Mouse (Mus musculus): ENCODE measurements around the gene Nipa1. TPM values are rescaled to one million over a fixed set of nuclear protein-coding genes. Genes with fewer than 3 reads are reported as not detected.

Gene Nipa1
- polyA plus RNA-seq, 1 experiment from 2014 or later, result 32.0 TPM

- Histone ChIP-seq H3K4me3 (ENCODE audit: low read depth, low read length) (no peak overlapping the region), H3K4me1 (ENCODE audit: control insufficient read depth, insufficient read depth, low read length) (no peaks in the 10 kb centered on the region), H3K9ac (ENCODE audit: low read depth, low read length) (no peak overlapping the region), H3K36me3 (ENCODE audit: control insufficient read depth, insufficient read depth, low read length) (no peaks in the 10 kb centered on the region), H3K27ac (ENCODE audit: low read length) (no peak overlapping the region), H3K9me3 (replicated peaks; ENCODE audit: control insufficient read depth, low read length, poor library complexity, severe bottlenecking) (no peaks in the 10 kb centered on the region), H3K27me3 (ENCODE audit: control insufficient read depth, insufficient read depth, low read depth, low read length) (no peaks in the 10 kb centered on the region), H3K4me2 (ENCODE audit: low read length) (no peak overlapping the region)
- 39% methylated on average over 13 of the region's 13 CpGs for WGBS
- peak; percentile 56 for ATAC-seq
Observed at GRCm38 (mm10) chr7:55986526-55987214, 33.1 kb downstream of the Nipa1 start.

GRCm38 (mm10) chr7:55984754-55985153 is 35.0 kb downstream of the Nipa1 start:
- ATAC-seq, result no peak
- Histone ChIP-seq H3K27ac (ENCODE audit: low read length) (no peak overlapping the region), H3K27me3 (ENCODE audit: control insufficient read depth, insufficient read depth, low read depth, low read length) (no peaks in the 10 kb centered on the region), H3K4me3 (ENCODE audit: low read depth, low read length) (no peak overlapping the region), H3K4me2 (ENCODE audit: low read length) (no peak overlapping the region), H3K36me3 (ENCODE audit: control insufficient read depth, insufficient read depth, low read length) (no peaks in the 10 kb centered on the region), H3K4me1 (ENCODE audit: control insufficient read depth, insufficient read depth, low read length) (no peaks in the 10 kb centered on the region), H3K9ac (ENCODE audit: low read depth, low read length) (no peak overlapping the region), H3K9me3 (replicated peaks; ENCODE audit: control insufficient read depth, low read length, poor library complexity, severe bottlenecking) (no peaks in the 10 kb centered on the region)
- WGBS, result 57% methylated on average over 4 of the region's 4 CpGs

- Histone ChIP-seq H3K27me3 (ENCODE audit: control insufficient read depth, insufficient read depth, low read depth, low read length) (no peaks in the 10 kb centered on the region), H3K9ac (ENCODE audit: low read depth, low read length) (no peak overlapping the region), H3K36me3 (ENCODE audit: control insufficient read depth, insufficient read depth, low read length) (peaks cover 5% of the 10 kb centered on the region; the same call in 1 of the 2 replicates), H3K4me1 (ENCODE audit: control insufficient read depth, insufficient read depth, low read length) (no peaks in the 10 kb centered on the region), H3K4me2 (ENCODE audit: low read length) (no peak overlapping the region), H3K4me3 (ENCODE audit: low read depth, low read length) (no peak overlapping the region), H3K27ac (ENCODE audit: low read length) (no peak overlapping the region), H3K9me3 (replicated peaks; ENCODE audit: control insufficient read depth, low read length, poor library complexity, severe bottlenecking) (no peaks in the 10 kb centered on the region)
- 90% methylated on average over 5 of the region's 5 CpGs for WGBS
- no peak for ATAC-seq
Observed at GRCm38 (mm10) chr7:55983107-55983506, 36.6 kb downstream of the Nipa1 start.

GRCm38 (mm10) chr7:55982010-55982700 is 37.6 kb downstream of the Nipa1 start:
- 87% methylated on average over 10 of the region's 10 CpGs for WGBS
- no peaks in the 10 kb centered on the region for H3K9me3 ChIP-seq (replicated peaks; ENCODE audit: control insufficient read depth, low read length, poor library complexity, severe bottlenecking)
- peaks cover 7% of the 10 kb centered on the region; the same call in 1 of the 2 replicates for H3K36me3 ChIP-seq (ENCODE audit: control insufficient read depth, insufficient read depth, low read length)
- no peaks in the 10 kb centered on the region for H3K27me3 ChIP-seq (ENCODE audit: control insufficient read depth, insufficient read depth, low read depth, low read length)
- no peak overlapping the region for H3K4me2 ChIP-seq (ENCODE audit: low read length)
- H3K4me1 ChIP-seq (ENCODE audit: control insufficient read depth, insufficient read depth, low read length), result no peaks in the 10 kb centered on the region
- H3K4me3 ChIP-seq (ENCODE audit: low read depth, low read length), result no peak overlapping the region
- no peak overlapping the region for H3K27ac ChIP-seq (ENCODE audit: low read length)
- no peak for ATAC-seq
- H3K9ac ChIP-seq (ENCODE audit: low read depth, low read length), result no peak overlapping the region

DNA sequence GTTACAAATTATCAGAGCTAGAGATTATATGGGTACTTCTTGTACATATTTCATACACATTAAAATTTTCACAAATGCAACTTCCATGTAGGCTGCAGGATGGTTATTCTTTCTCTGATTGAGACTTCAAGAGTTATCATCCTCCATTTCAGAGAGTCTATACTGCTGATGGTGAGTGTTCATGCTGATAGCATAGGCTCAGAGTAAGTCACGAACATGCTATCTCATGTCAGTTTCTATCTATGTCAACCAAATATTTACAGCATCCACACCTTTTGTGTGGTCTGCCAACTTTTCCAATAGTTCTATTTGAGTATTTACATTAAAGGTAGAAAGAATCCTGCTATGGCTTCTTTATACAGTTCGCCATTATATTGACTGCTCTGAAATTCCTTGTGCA is 38.2 kb downstream of the Nipa1 start:
- H3K36me3 ChIP-seq (ENCODE audit: control insufficient read depth, insufficient read depth, low read length), result peaks cover 7% of the 10 kb centered on the region; the same call in 1 of the 2 replicates
- H3K9me3 ChIP-seq (replicated peaks; ENCODE audit: control insufficient read depth, low read length, poor library complexity, severe bottlenecking), result no peaks in the 10 kb centered on the region
- H3K9ac ChIP-seq (ENCODE audit: low read depth, low read length), result no peak overlapping the region
- H3K27me3 ChIP-seq (ENCODE audit: control insufficient read depth, insufficient read depth, low read depth, low read length), result no peaks in the 10 kb centered on the region
- no peak overlapping the region for H3K27ac ChIP-seq (ENCODE audit: low read length)
- WGBS, result 91% methylated on average over 2 of the region's 2 CpGs
- H3K4me3 ChIP-seq (ENCODE audit: low read depth, low read length), result no peak overlapping the region
- no peak for ATAC-seq
- H3K4me2 ChIP-seq (ENCODE audit: low read length), result no peak overlapping the region
- H3K4me1 ChIP-seq (ENCODE audit: control insufficient read depth, insufficient read depth, low read length), result no peaks in the 10 kb centered on the region

- Histone ChIP-seq H3K9ac (ENCODE audit: low read depth, low read length) (no peak overlapping the region), H3K4me2 (ENCODE audit: low read length) (no peak overlapping the region), H3K9me3 (replicated peaks; ENCODE audit: control insufficient read depth, low read length, poor library complexity, severe bottlenecking) (no peaks in the 10 kb centered on the region), H3K4me1 (ENCODE audit: control insufficient read depth, insufficient read depth, low read length) (no peaks in the 10 kb centered on the region), H3K36me3 (ENCODE audit: control insufficient read depth, insufficient read depth, low read length) (peaks cover 10% of the 10 kb centered on the region; the same call in 1 of the 2 replicates), H3K27ac (ENCODE audit: low read length) (no peak overlapping the region), H3K27me3 (ENCODE audit: control insufficient read depth, insufficient read depth, low read depth, low read length) (no peaks in the 10 kb centered on the region), H3K4me3 (ENCODE audit: low read depth, low read length) (no peak overlapping the region)
- ATAC-seq, result no peak
- 95% methylated on average over 2 of the region's 2 CpGs for WGBS
Observed at GRCm38 (mm10) chr7:55974429-55974828, 45.3 kb downstream of the Nipa1 start.

- ATAC-seq, result no peak
- H3K27me3 ChIP-seq (ENCODE audit: control insufficient read depth, insufficient read depth, low read depth, low read length), result no peaks in the 10 kb centered on the region
- no peak overlapping the region for H3K4me2 ChIP-seq (ENCODE audit: low read length)
- H3K4me1 ChIP-seq (ENCODE audit: control insufficient read depth, insufficient read depth, low read length), result no peaks in the 10 kb centered on the region
- H3K9me3 ChIP-seq (replicated peaks; ENCODE audit: control insufficient read depth, low read length, poor library complexity, severe bottlenecking), result no peaks in the 10 kb centered on the region
- H3K9ac ChIP-seq (ENCODE audit: low read depth, low read length), result no peak overlapping the region
- H3K36me3 ChIP-seq (ENCODE audit: control insufficient read depth, insufficient read depth, low read length), result 0 out of 2 replicates have a peak, but pooled peaks cover 3% of the 10 kb centered on the region
- no peak overlapping the region for H3K4me3 ChIP-seq (ENCODE audit: low read depth, low read length)
- WGBS, result 82% methylated on average over 1 of the region's 1 CpGs
- H3K27ac ChIP-seq (ENCODE audit: low read length), result no peak overlapping the region
Observed at GRCm38 (mm10) chr7:55969415-55969814, 50.3 kb downstream of the Nipa1 start.

DNA sequence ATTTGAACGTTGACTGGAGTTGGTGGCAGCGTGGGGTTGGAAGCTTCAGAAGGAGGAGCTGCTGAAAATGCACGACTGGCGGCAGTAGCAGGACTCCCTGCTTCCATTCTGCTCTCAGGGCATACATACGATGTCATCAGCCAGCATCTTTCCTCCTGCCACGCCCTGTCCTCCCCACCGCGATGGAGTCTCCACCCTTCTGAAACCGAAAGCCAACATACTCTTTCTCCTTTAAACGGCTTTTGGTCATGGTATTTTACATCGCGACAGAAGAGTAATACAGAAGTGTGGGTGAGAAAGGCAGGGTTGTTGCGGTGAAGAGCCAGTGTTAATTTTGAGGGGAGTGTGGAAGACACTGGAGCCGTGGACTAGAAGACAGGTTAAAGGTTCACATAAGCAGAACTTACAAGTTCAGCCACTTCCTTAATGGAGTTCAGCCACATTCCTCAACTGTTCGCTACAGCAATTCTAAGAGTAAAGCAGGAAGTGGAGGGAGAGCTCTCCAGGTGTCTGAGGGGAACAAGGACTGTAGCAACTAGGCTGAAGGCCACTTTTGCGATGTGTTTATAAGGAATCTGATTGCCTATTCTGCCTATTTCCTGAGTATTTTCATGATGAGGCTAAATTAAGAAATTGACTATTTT is 51.4 kb downstream of the Nipa1 start:
- Histone ChIP-seq H3K4me2 (ENCODE audit: low read length) (peak overlapping the region; percentile 36), H3K4me1 (ENCODE audit: control insufficient read depth, insufficient read depth, low read length) (peaks cover 3% of the 10 kb centered on the region), H3K9me3 (replicated peaks; ENCODE audit: control insufficient read depth, low read length, poor library complexity, severe bottlenecking) (no peaks in the 10 kb centered on the region), H3K4me3 (ENCODE audit: low read depth, low read length) (0 out of 2 replicates have a peak overlapping the region, but pooled peaks have one; percentile 11), H3K36me3 (ENCODE audit: control insufficient read depth, insufficient read depth, low read length) (no peaks in the 10 kb centered on the region), H3K9ac (ENCODE audit: low read depth, low read length) (no peak overlapping the region), H3K27me3 (ENCODE audit: control insufficient read depth, insufficient read depth, low read depth, low read length) (no peaks in the 10 kb centered on the region), H3K27ac (ENCODE audit: low read length) (no peak overlapping the region)
- WGBS, result 49% methylated on average over 16 of the region's 16 CpGs
- no peak for ATAC-seq
